Mouse (Mus musculus) stomach, postnatal 0 days (tissue): ENCODE data around the gene Adamtsl1. TPM values are rescaled to one million over a fixed set of nuclear protein-coding genes. Genes with fewer than 3 reads are reported as not detected.

Experiments
- ATAC-seq: fragments of 200-750 bp; cut with Nextera tagmentation; 2 replicates; pipeline ENCODE4 v1.8.0; 2017; ENCODE audit not compliant: low FRiP score, low TSS enrichment
- DNase-seq: peaks from one replicate; pipeline ENCODE4 v3.0.0-alpha.2; 2016; ENCODE audit warnings: low spot score
- H3K27ac ChIP-seq: fragments of 300-500 bp; sonication (generic); replicated peaks from 2 replicates; pipeline ENCODE4 v1.5.1; 2014; ENCODE audit warnings: mild to moderate bottlenecking, control low read depth
- H3K27me3 ChIP-seq: fragments of 300-500 bp; sonication (generic); 2 replicates; pipeline ENCODE4 v1.6.1; 2014; ENCODE audit warnings: low read length; ENCODE audit not compliant: control insufficient read depth, insufficient read depth
- H3K36me3 ChIP-seq: fragments of 300-500 bp; sonication (generic); 2 replicates; pipeline ENCODE4 v1.6.1; 2014; ENCODE audit warnings: low read length, mixed read lengths; ENCODE audit not compliant: control insufficient read depth, insufficient read depth
- H3K4me1 ChIP-seq: fragments of 300-500 bp; sonication (generic); replicated peaks from 2 replicates; pipeline ENCODE4 v1.6.1; 2014; ENCODE audit warnings: antibody characterized with exemption; ENCODE audit not compliant: control insufficient read depth, insufficient read depth
- H3K4me2 ChIP-seq: fragments of 300-500 bp; sonication (generic); replicated peaks from 2 replicates; pipeline ENCODE4 v1.6.1; 2014; ENCODE audit warnings: low read depth, mild to moderate bottlenecking, control low read depth, moderate library complexity
- H3K4me3 ChIP-seq: fragments of 300-500 bp; sonication (generic); 2 replicates; pipeline ENCODE4 v1.5.1; 2014; ENCODE audit warnings: low read depth, low read length, control low read depth
- H3K9ac ChIP-seq: fragments of 300-500 bp; sonication (generic); 2 replicates; pipeline ENCODE4 v1.6.1; 2014; ENCODE audit warnings: mild to moderate bottlenecking, low read length, control low read depth, mixed read lengths
- H3K9me3 ChIP-seq: fragments of 300-500 bp; sonication (generic); 2 replicates; pipeline ENCODE4 v1.6.1; 2016; ENCODE audit warnings: low read length; ENCODE audit not compliant: control insufficient read depth
- CTCF ChIP-seq: IDR thresholded peaks from 2 replicates; pipeline ENCODE4 v1.5.1; 2016; ENCODE audit warnings: antibody characterized with exemption, low read depth, mild to moderate bottlenecking, moderate library complexity
- EP300 ChIP-seq: optimal IDR thresholded peaks from 2 replicates; pipeline ENCODE3; 2016; ENCODE audit warnings: antibody characterized with exemption
- WGBS: fragments of 180-500 bp; shearing (Covaris S2); extraction: QIAGEN DNeasy Blood & Tissue Kit; methylation state at CpG from one replicate; pipeline ENCODE4 v1.1.7; 2014; 5-methylcytosine and 5-hydroxymethylcytosine counted together
- polyA plus RNA-seq: library from polyadenylated mRNA; unstranded; fragments of >200 nt; fragmentation: Nextera tagmentation; extraction: Ambion mirVana; gene quantifications from 2 replicates; pipeline ENCODE4 v1.2.1, GENCODE M21; 2015

Gene Adamtsl1
- polyA plus RNA-seq, 1 experiment from 2014 or later, result 7.3 TPM

DNA sequence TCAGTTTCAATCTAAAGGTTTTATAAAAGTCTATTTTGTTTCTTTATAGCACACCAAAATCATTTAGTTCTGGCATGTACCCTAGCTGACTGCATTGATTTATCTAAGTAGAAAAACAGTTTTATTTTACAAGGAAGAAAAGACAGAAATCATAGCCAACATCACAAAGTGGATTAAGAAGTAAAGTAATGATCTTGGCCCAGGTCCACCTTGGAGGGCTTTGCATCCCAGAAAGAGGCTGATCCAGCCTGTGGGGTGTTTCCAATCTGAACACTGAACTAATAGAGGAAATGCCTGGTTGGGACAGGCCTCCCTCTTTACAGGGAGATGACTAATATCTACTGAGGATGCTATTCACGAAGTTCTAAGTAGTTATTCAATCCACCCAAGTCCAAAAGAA is 163.6 kb downstream of the Adamtsl1 start:
- no peaks in the 10 kb centered on the region for H3K4me1 ChIP-seq
- H3K27me3 ChIP-seq, result no peaks in the 10 kb centered on the region
- H3K4me3 ChIP-seq, result no peak overlapping the region
- no peak overlapping the region for H3K4me2 ChIP-seq
- H3K27ac ChIP-seq, result no peak overlapping the region
- ATAC-seq (no peak; the same call in 1 of the 2 replicates), DNase-seq (no peak)
- H3K36me3 ChIP-seq, result no peaks in the 10 kb centered on the region
- WGBS, result 15% methylated on average over 1 of the region's 1 CpGs
- no peak overlapping the region for H3K9ac ChIP-seq
- H3K9me3 ChIP-seq, result no peaks in the 10 kb centered on the region
- TF ChIP-seq EP300, result no peak
- TF ChIP-seq CTCF, result no peak

GRCm38 (mm10) chr4:85686160-85686559 is 172.2 kb downstream of the Adamtsl1 start:
- no peak overlapping the region for H3K4me3 ChIP-seq
- no peaks in the 10 kb centered on the region for H3K27me3 ChIP-seq
- no peaks in the 10 kb centered on the region for H3K9me3 ChIP-seq
- no peak for DNase-seq
- no peak for ATAC-seq
- H3K9ac ChIP-seq, result no peak overlapping the region
- 64% methylated on average over 4 of the region's 4 CpGs for WGBS
- no peaks in the 10 kb centered on the region for H3K36me3 ChIP-seq
- no peak overlapping the region for H3K4me2 ChIP-seq
- TF ChIP-seq CTCF (no peak), EP300 (no peak)
- H3K4me1 ChIP-seq, result no peaks in the 10 kb centered on the region
- H3K27ac ChIP-seq, result no peak overlapping the region

- no peak overlapping the region for H3K27ac ChIP-seq
- no peak for DNase-seq
- no peak overlapping the region for H3K4me2 ChIP-seq
- H3K4me3 ChIP-seq, result no peak overlapping the region
- 85% methylated on average over 1 of the region's 1 CpGs for whole genome bisulfite sequencing
- TF ChIP-seq EP300 (no peak), CTCF (no peak)
- no peaks in the 10 kb centered on the region for H3K9me3 ChIP-seq
- no peaks in the 10 kb centered on the region for H3K4me1 ChIP-seq
- H3K9ac ChIP-seq, result no peak overlapping the region
- no peaks in the 10 kb centered on the region for H3K36me3 ChIP-seq
- no peaks in the 10 kb centered on the region for H3K27me3 ChIP-seq
- no peak for ATAC-seq
These were observed 181.3 kb downstream of the Adamtsl1 start for GRCm38 (mm10) chr4:85695237-85695636.

GRCm38 (mm10) chr4:85707352-85708057 is 193.5 kb downstream of the Adamtsl1 start:
- 59% methylated on average over 7 of the region's 7 CpGs for WGBS
- H3K27ac ChIP-seq, result no peak overlapping the region
- H3K4me2 ChIP-seq, result no peak overlapping the region
- DNase-seq (no peak), ATAC-seq (no peak)
- no peaks in the 10 kb centered on the region for H3K27me3 ChIP-seq
- no peak overlapping the region for H3K9ac ChIP-seq
- H3K36me3 ChIP-seq, result no peaks in the 10 kb centered on the region
- no peaks in the 10 kb centered on the region for H3K9me3 ChIP-seq
- no peak overlapping the region for H3K4me3 ChIP-seq
- H3K4me1 ChIP-seq, result no peaks in the 10 kb centered on the region
- TF ChIP-seq CTCF, result no peak
- no peak for TF ChIP-seq EP300

- Histone ChIP-seq H3K4me1 (no peaks in the 10 kb centered on the region), H3K4me2 (no peak overlapping the region), H3K9ac (no peak overlapping the region), H3K36me3 (no peaks in the 10 kb centered on the region), H3K27me3 (no peaks in the 10 kb centered on the region), H3K27ac (no peak overlapping the region), H3K4me3 (no peak overlapping the region), H3K9me3 (no peaks in the 10 kb centered on the region)
- no peak for TF ChIP-seq EP300
- no peak for TF ChIP-seq CTCF
- ATAC-seq (no peak), DNase-seq (no peak)
- 93% methylated on average over 2 of the region's 2 CpGs for WGBS
These were observed 195.7 kb downstream of the Adamtsl1 start for GRCm38 (mm10) chr4:85709636-85710035.

DNA sequence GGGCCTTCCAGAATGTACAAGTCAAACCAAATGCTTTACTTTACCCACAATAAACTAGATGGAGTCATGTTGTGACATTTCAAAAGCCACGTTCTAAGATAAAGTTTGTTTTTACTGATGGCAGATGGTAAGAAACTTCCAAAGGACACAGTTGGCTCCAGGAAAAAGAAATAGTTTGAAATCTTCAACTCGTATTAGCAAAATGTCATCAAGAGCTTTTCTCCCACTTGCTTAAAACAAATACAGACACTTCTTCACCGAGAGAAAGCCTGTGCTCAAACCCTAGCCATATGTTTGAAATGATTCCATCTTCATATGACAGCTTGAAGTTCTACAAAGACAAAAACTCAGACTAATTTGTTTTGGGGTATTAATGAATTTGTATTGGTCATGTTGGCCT is 211.0 kb downstream of the Adamtsl1 start:
- H3K9me3 ChIP-seq, result no peaks in the 10 kb centered on the region
- H3K9ac ChIP-seq, result no peak overlapping the region
- no peaks in the 10 kb centered on the region for H3K36me3 ChIP-seq
- no peak for TF ChIP-seq EP300
- TF ChIP-seq CTCF, result no peak
- WGBS, result 37% methylated on average over 3 of the region's 3 CpGs
- H3K27me3 ChIP-seq, result no peaks in the 10 kb centered on the region
- no peak overlapping the region for H3K27ac ChIP-seq
- no peaks in the 10 kb centered on the region for H3K4me1 ChIP-seq
- ATAC-seq (no peak), DNase-seq (no peak)
- H3K4me3 ChIP-seq, result no peak overlapping the region
- H3K4me2 ChIP-seq, result no peak overlapping the region
